Mouse (Mus musculus) urinary bladder, postnatal 25 days (tissue): ENCODE measurements at regions not wholly inside any gene's neighbourhood (a gene's known extent, or its start where the extent isn't known, plus 50 kb on each side); places are given as distances from the start of the nearest gene placed in this dataset.

ENCODE experiments used
- DNase-seq: peaks from one replicate; pipeline ENCODE4 v3.0.0; 2022; ENCODE audit warnings: low spot score

- no peak for DNase-seq
These were observed 229.7 kb upstream of the Zdhhc25 start for GRCm38 (mm10) chr15:88370366-88370765.

DNA sequence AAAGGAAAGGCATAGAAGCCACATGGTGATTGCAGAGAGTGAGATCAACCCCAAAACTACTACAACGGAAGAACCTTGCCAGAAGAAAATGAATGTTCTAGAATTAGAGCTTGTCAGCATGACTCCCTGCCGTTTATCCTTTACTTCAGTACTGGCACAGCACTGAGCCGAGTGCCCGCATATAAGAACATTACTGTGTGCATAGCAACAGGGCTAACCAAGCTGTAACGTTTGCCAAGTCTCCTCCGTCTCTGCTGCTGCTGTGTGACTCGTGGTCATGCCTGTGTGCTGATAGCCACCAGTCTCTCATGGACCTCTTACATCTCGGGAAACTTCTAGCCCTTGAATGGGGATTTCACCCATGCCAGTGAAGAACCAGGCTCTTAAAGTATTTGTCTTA, 228.1 kb upstream of the Zdhhc25 start:
- DNase-seq = no peak

DNA sequence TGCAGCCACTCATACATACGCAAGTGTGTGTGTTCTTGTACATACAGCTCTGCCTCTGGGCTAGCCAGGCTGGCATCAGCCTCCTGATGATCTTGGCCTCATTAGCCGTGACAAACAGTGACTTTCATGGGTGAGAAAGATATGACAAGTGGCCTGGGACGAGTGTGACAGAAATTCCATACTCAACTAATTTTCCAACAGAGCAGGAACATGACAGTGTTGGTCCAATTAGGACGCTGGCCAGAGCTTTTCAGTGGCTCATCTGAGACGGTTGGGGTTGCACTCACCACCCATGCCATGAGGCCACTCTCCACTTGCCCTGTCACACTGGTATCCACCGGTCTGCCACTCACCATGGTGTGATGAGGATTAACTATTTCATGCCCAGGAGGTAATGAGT, 226.2 kb upstream of the Zdhhc25 start:
- DNase-seq = no peak

- no peak for DNase-seq
These were observed 220.8 kb upstream of the Zdhhc25 start for GRCm38 (mm10) chr15:88379342-88379741.

- DNase-seq = no peak
These were observed 220.0 kb upstream of the Zdhhc25 start for GRCm38 (mm10) chr15:88379951-88380623.

- no peak for DNase-seq
These were observed 218.7 kb upstream of the Zdhhc25 start for GRCm38 (mm10) chr15:88381419-88381818.

- DNase-seq = no peak
These were observed 214.2 kb upstream of the Zdhhc25 start for GRCm38 (mm10) chr15:88385943-88386342.

DNA sequence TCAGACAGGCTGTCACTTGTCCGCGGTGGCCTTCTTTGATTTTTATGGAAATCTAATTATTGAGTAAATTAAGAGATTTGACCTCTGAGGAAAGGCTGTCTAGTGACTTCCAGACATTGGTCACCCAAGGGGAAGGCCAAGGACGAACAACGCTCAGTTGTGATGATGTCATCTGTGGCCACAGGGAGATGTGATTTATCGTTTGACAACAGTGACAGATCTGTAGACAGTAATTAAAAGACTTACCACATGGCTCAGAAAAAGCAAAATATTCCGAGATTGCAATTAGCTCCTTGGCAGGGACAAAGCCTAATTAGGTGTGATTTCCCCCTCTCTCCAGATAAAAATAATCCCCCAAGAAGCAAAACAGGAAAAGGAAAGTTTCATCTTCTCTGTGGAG, 213.4 kb upstream of the Zdhhc25 start:
- DNase-seq = no peak

DNA sequence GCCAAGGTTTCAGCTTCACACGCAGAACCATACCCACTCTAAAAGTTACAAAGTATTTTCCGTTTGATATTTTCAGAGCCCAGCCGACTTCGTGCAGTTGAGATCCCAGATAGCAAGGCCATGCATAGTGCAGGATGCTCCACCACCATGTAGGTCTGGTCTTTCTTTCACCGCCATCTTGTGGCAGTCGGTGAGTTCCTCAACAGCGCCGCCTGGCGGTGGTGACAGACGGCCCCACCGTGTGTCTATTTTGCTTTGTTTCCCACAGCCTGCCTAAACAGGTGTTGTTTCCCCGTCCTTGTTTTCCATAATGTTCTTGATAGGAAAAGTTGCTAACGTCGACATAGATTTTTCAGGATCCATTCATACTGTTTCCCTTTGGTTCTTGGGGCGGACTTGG, 208.3 kb upstream of the Zdhhc25 start:
- DNase-seq = no peak

GRCm38 (mm10) chr15:88399064-88399463, 201.0 kb upstream of the Zdhhc25 start:
- no peak for DNase-seq

GRCm38 (mm10) chr15:88399989-88400388, 200.1 kb upstream of the Zdhhc25 start:
- DNase-seq = no peak

DNA sequence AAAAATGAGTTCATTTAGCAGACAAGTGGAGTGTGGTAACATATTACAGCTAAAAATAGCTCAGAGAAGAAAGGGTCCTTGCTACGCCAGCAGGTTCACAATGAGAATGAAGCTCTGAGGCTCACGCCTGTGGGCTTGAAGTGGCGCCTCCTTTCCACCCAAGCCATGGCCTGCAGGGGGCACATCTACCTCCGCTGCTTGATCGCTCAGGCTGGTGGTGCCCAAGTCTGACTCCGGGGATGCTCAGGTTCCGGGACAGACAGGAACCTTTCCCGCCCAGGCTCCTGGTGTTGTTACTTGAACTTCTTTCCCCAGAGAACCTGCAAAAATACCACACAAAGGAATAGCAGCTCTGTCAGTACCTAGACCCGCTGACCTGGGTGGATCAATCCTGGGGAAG, 199.3 kb upstream of the Zdhhc25 start:
- DNase-seq = no peak

- DNase-seq = no peak
These were observed 191.4 kb upstream of the Zdhhc25 start for GRCm38 (mm10) chr15:88408461-88409379.

GRCm38 (mm10) chr15:88414206-88414605, 185.9 kb upstream of the Zdhhc25 start:
- DNase-seq = no peak

GRCm38 (mm10) chr15:88418881-88419280, 181.2 kb upstream of the Zdhhc25 start:
- DNase-seq = no peak

DNA sequence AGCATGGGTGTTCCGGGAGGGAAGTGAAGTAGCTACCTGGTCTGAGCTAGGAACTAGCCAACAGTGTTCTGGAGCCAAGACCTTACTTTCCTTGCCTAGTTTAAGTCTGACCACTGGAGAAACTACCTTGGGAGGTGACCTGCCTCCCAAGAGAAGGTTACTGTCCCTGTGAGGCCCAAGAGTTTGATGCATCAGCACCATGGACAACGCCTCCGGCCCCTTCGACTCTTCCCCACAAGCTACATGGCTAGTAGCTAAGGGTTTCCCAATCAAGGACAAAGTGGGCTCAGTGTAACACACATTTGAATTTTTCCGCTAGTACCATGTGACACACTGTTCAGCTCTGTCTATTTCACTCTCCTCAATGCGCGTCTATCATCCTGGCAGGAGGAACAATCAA, 171.7 kb upstream of the Zdhhc25 start:
- no peak for DNase-seq

GRCm38 (mm10) chr15:88430941-88431340, 169.2 kb upstream of the Zdhhc25 start:
- no peak for DNase-seq

DNA sequence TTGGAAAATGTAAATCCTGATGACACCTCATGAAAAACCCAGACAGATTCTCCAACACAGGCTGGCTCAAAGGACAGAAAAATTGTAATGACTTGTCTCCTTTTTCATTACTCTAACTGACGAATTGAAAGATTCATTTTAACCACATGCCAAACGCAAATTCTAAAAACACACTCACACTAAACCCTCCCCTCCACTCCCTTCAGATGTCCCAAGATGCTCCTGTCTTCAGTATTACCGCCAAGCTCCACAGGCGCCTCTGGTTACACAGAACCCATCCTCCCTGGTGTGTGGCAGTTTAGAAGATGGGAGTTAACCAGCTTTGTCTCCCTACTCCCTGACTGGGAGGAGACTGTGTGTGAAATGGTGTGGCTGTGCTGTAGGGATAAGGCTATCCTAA, 151.8 kb upstream of the Zdhhc25 start:
- DNase-seq = no peak

DNA sequence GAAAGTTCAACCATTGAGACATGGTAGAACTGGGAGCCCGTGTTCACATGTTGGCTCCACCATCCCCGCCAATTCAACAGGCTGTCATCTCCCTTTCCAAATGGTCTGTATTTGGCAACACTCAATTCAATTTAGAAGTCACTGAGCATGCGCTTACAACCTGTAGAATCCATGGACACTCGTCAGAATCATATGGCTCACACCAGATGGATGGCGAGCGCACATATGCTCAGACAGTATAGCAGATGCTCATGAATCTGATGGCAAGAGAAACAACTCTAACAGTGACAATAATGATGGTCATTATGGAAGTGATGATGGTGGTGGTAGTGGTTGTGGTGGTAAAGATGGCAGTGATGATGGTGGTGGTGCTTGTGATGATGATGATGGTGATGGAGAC, 148.9 kb upstream of the Zdhhc25 start:
- no peak for DNase-seq

GRCm38 (mm10) chr15:88468107-88468506, 132.0 kb upstream of the Zdhhc25 start:
- no peak for DNase-seq

DNA sequence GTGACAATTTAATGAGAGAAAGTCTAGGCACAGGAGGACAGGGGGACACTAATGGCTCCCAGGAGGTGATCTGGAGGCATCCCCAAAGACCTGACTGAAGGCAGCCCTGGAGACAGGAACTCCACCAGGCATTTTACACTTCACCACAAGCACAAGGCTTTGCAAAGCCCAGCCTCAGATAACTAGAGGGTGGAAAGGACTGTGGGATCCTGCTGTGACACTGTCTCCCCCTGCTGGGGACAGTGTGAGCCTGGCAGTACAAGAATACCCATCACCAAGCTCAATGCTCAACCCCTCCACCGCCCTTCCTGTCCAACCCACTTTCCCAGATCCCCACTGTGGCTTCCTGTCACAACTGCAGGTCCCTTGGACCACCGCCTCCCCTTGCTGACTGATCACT, 131.3 kb upstream of the Zdhhc25 start:
- DNase-seq = no peak

DNA sequence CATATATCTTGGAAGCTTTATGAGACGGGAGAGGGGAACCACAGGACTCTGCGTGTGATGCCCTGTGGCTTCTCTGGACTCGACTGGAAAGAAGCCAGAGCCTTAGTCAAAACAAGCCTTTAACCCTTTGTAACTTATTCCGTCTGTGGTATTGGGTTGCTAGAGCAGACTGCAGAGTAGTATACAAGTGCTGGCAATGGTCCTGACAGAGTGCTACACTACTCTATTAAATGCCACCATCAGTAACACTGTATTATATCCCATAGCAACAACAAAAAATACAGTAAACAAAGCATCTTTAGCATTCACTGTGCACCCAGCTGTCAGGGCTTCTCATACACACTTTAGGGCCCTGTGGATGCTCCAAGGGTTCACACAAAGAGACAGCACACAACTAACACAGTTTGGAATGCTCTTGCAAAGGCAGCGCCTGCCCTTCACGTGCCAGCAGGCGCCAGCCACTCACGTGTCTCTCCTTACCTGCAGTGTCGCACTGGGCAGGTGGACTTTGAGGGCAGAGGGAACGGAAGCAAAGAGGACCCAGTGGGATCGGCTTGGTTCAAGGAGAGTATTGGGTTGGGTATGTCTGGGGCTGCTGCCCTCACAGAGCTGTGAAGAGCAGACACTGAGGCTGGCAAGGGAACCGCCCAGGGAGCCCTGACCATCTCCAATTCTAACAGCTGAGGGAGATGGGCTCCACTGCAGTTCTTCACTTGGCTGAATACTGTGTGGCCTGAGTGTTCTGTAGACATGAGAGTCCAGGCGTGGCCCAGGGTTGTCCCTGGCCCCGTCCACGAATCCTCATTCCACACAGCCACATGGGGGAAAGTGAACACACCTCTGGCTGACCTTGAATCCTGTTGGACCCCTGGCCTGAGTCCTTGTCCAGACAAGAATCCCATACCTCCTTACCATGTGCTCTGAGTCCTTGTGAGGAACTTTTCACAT, 130.3 kb upstream of the Zdhhc25 start:
- DNase-seq = no peak
